ENCODE assay signal across 7 mouse cellular contexts in the genomic region with DNA sequence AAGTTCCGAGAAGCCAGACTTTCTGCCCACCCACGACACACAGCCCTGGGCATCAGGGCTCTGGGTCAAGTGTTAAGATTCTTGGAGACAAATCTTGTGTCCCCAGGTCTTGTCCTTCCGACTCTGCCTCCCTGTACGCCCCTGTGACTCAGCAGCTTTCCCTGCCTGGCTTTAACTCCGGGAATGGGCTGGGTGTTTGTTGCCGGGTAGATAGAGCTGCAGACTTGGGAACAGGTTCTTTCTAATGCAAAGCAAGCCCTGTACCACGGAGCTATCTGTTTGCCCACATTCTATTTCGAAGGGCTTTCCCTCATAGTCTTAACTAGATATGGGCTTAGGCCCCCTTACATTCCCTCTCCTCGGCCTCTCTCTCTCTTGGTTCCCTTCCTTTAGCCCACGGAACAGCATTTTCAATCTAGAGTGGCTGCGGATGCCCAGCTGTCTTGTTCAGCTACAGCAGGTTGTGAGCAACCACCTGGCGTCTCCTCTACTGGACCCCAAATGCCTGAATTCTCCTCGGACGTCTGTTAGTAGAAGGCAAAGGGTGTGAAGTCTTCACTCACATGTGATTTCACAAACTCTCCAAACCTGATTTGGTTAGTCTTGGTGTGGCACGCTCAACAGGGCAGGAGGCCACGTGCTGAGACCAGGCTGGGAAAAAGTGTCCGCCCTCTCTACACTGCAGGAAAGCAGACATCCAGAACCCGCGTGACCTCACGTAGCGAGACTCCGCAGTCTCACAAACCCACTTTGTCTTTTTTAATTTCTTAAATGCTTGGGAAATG. TPM values are rescaled to one million over a fixed set of nuclear protein-coding genes. Genes with fewer than 3 reads are reported as not detected.
DNase-seq lines count a peak whose midpoint lies in the region; ATAC-seq and TF ChIP-seq lines count a peak whose summit lies in the region.

No protein-coding gene starts in this region.

- H3K4me2 ChIP-seq in embryonic facial prominence, embryonic 13.5 days = peak overlapping the region; percentile 92
- peak overlapping the region; percentile 93 for H3K4me2 ChIP-seq in myocyte (ENCODE audit: low read depth)

- no peak for DNase-seq in thymus, adult 2 months
- DNase-seq in thymus, postnatal 4 days = no peak
- peak; percentile 89 for DNase-seq in liver, adult 2 months (ENCODE audit: extremely low read depth, low read depth, low spot score)
- DNase-seq in layer of hippocampus, postnatal 36 days = no peak

- TF ChIP-seq CTCF in thymus, adult 2 months (IDR thresholded peaks at IDR 0.05; ENCODE audit: borderline replicate concordance, control insufficient read depth, extremely low read depth, insufficient read depth, low read length, poor library complexity) = no peak
- TF ChIP-seq CTCF in liver, adult 2 months (IDR thresholded peaks at IDR 0.05; ENCODE audit: low read depth, low read length) = no peak

- peak overlapping the region; percentile 9; the same call in 1 of the 2 replicates for H3K27ac ChIP-seq in thymus, adult 2 months (ENCODE audit: control insufficient read depth, insufficient read depth, low read length)
- H3K27ac ChIP-seq in embryonic facial prominence, embryonic 13.5 days = peak overlapping the region; percentile 94
- peak overlapping the region; percentile 95 for H3K27ac ChIP-seq in liver, adult 2 months (replicated peaks; ENCODE audit: insufficient read depth, low read depth, low read length)

- H3K9ac ChIP-seq in embryonic facial prominence, embryonic 13.5 days = peak overlapping the region; percentile 96
- H3K9ac ChIP-seq in liver, adult 2 months (ENCODE audit: low read depth, low read length) = peak overlapping the region; percentile 89

- H3K4me3 ChIP-seq in thymus, adult 2 months (ENCODE audit: control insufficient read depth, insufficient read depth, low read length) = peak overlapping the region; percentile 83
- H3K4me3 ChIP-seq in embryonic facial prominence, embryonic 13.5 days = peak overlapping the region; percentile 96
- H3K4me3 ChIP-seq in liver, adult 2 months (ENCODE audit: insufficient read depth, low read depth, low read length) = peak overlapping the region; percentile 80
- H3K4me3 ChIP-seq in myocyte = peak overlapping the region; percentile 93

- ATAC-seq in embryonic facial prominence, embryonic 13.5 days (ENCODE audit: insufficient number of reproducible peaks, insufficient read depth, low FRiP score, low TSS enrichment, low read depth) = no peak
- ATAC-seq in hematopoietic stem cell, adult 5-6 weeks (replicated peaks in 1 of 2; ENCODE audit: insufficient read depth in 1 of 2, low FRiP score in 2 of 2, low TSS enrichment in 1 of 2, low read depth in 1 of 2, poor library complexity in 2 of 2, severe bottlenecking in 2 of 2) = peak; percentile 18 to 27; a peak in 3 of 4 replicates

- H3K27me3 ChIP-seq in thymus, adult 2 months (ENCODE audit: control insufficient read depth, insufficient read depth, low read length) = no peaks in the 10 kb centered on the region
- H3K27me3 ChIP-seq in embryonic facial prominence, embryonic 13.5 days = no peaks in the 10 kb centered on the region
- no peaks in the 10 kb centered on the region for H3K27me3 ChIP-seq in liver, adult 2 months (ENCODE audit: control insufficient read depth, insufficient read depth, low read length)
- H3K27me3 ChIP-seq in myocyte (ENCODE audit: control insufficient read depth, insufficient read depth, insufficient read length) = no peaks in the 10 kb centered on the region

- 33% methylated on average over 22 of the region's 22 CpGs for WGBS in thymus, adult 2 months
- 16% methylated on average over 22 of the region's 22 CpGs for WGBS in embryonic facial prominence, embryonic 13.5 days
- WGBS in liver, adult 2 months = 16% methylated on average over 22 of the region's 22 CpGs

- H3K36me3 ChIP-seq in thymus, adult 2 months (ENCODE audit: control insufficient read depth, insufficient read depth, low read length) = no peaks in the 10 kb centered on the region
- H3K36me3 ChIP-seq in embryonic facial prominence, embryonic 13.5 days = no peaks in the 10 kb centered on the region
- no peaks in the 10 kb centered on the region for H3K36me3 ChIP-seq in liver, adult 2 months (ENCODE audit: control insufficient read depth, insufficient read depth, low read length)
- H3K36me3 ChIP-seq in myocyte (ENCODE audit: control insufficient read depth, insufficient read depth) = no peaks in the 10 kb centered on the region

- TF ChIP-seq POLR2A in thymus, adult 2 months (IDR thresholded peaks at IDR 0.05; ENCODE audit: control insufficient read depth, extremely low read depth, insufficient read depth, low read length, poor library complexity) = no peak
- no peak for TF ChIP-seq POLR2A in liver, adult 2 months (IDR thresholded peaks at IDR 0.05; ENCODE audit: extremely low read depth, insufficient read depth, low read length)
- TF ChIP-seq POLR2A in myocyte (IDR thresholded peaks at IDR 0.05; ENCODE audit: insufficient read length, low read depth) = no peak

- H3K4me1 ChIP-seq in thymus, adult 2 months (replicated peaks; ENCODE audit: control insufficient read depth, insufficient read depth, low read length) = peaks cover 23% of the 10 kb centered on the region
- peaks cover 36% of the 10 kb centered on the region for H3K4me1 ChIP-seq in embryonic facial prominence, embryonic 13.5 days
- peaks cover 33% of the 10 kb centered on the region for H3K4me1 ChIP-seq in liver, adult 2 months (ENCODE audit: control insufficient read depth, insufficient read depth, low read length)

- H3ac ChIP-seq in myocyte (ENCODE audit: control insufficient read depth, insufficient read length) = peak overlapping the region; percentile 64

- peaks cover 24% of the 10 kb centered on the region for H3K79me2 ChIP-seq in liver, adult 2 months (ENCODE audit: control insufficient read depth, insufficient read depth, low read length)
- H3K79me2 ChIP-seq in myocyte (ENCODE audit: control insufficient read depth, insufficient read depth) = peaks cover 38% of the 10 kb centered on the region

- no peaks in the 10 kb centered on the region for H3K9me3 ChIP-seq in embryonic facial prominence, embryonic 13.5 days

TF ChIP-seq in myocyte, 11 proteins besides CTCF, POLR2A, EP300 and RAD21:
- TF ChIP-seq CEBPB (IDR thresholded peaks at IDR 0.05; ENCODE audit: insufficient read depth, poor library complexity, severe bottlenecking) (no peak), MYOG (IDR thresholded peaks at IDR 0.05; ENCODE audit: control insufficient read depth in 1 of 3, insufficient read depth in 1 of 3, insufficient read length in 2 of 3, low read depth in 2 of 3) (no peak), MAX (IDR thresholded peaks at IDR 0.05; ENCODE audit: low read depth) (peak; percentile 84), SRF (IDR thresholded peaks at IDR 0.05; ENCODE audit: control insufficient read depth, insufficient read length, low read depth) (no peak), E2F4 (IDR thresholded peaks at IDR 0.05; ENCODE audit: insufficient read depth) (no peak), USF1 (IDR thresholded peaks at IDR 0.05; ENCODE audit: low read depth) (peak; percentile 68), POLR2AphosphoS2 (IDR thresholded peaks at IDR 0.05; ENCODE audit: insufficient read length, low read depth) (no peak), TCF3 (IDR thresholded peaks at IDR 0.05; ENCODE audit: insufficient read length, low read depth) (no peak), MYOD1 (IDR thresholded peaks at IDR 0.05; ENCODE audit: control insufficient read depth in 1 of 3, insufficient read length in 2 of 3, low read depth in 2 of 3) (no peak)

RNA-seq across cellular contexts. Expression of gene Vdac1, which starts 0.8 kb away (rescaled TPM):
- polyA plus RNA-seq in thymus, adult 2 months (2012; rRNA removed) = 64.8 and 70.3 TPM in 2 replicates
- polyA plus RNA-seq in embryonic facial prominence, embryonic 13.5 days (2015; fragmentation: Nextera tagmentation; extraction: Ambion mirVana) = 251 and 271 TPM in 2 replicates
- total RNA-seq in hematopoietic stem cell, adult 5-6 weeks (2017) = 173 and 192 TPM in 2 replicates
- 213 and 220 TPM in 2 replicates for total RNA-seq in liver, adult 2 months (2014; rRNA removed)
- 71.7 and 75.9 TPM in 2 replicates for polyA plus RNA-seq in liver, adult 2 months (2012; rRNA removed)
- 342 TPM for polyA plus RNA-seq in myocyte (2012; fragmentation: generic; extraction: Trizol)
- 100 to 1,000 TPM; 514 to 555 TPM for total RNA-seq in layer of hippocampus, postnatal 36 days (2021)

RNA-seq across cellular contexts. Expression of gene 9530068E07Rik, which starts 36.4 kb away (rescaled TPM):
- 124 and 127 TPM in 2 replicates for polyA plus RNA-seq in thymus, adult 2 months (2012; rRNA removed)
- polyA plus RNA-seq in embryonic facial prominence, embryonic 13.5 days (2015; fragmentation: Nextera tagmentation; extraction: Ambion mirVana) = 198 and 229 TPM in 2 replicates
- 66.2 and 66.6 TPM in 2 replicates for total RNA-seq in hematopoietic stem cell, adult 5-6 weeks (2017)
- 110 and 121 TPM in 2 replicates for total RNA-seq in liver, adult 2 months (2014; rRNA removed)
- 111 and 123 TPM in 2 replicates for polyA plus RNA-seq in liver, adult 2 months (2012; rRNA removed)
- polyA plus RNA-seq in myocyte (2012; fragmentation: generic; extraction: Trizol) = 151 TPM
- 10 to 100 TPM; 66.6 to 69.5 TPM for total RNA-seq in layer of hippocampus, postnatal 36 days (2021)

Comparison
In these comparisons a context has a peak if more than half of its experiments do, and no peak if none do; other contexts are left out.
1. H3K27ac ChIP-seq: peak in every context shown above with its lines; median percentile 95 in liver, adult 2 months; 94 in embryonic facial prominence, embryonic 13.5 days; 9 in thymus, adult 2 months.